9 mouse cellular contexts compared by ENCODE assay signal in genomic region chr2:136149530-136149929, GRCm38 (mm10).
DNase-seq lines count a peak whose midpoint lies in the region; ATAC-seq and TF ChIP-seq lines count a peak whose summit lies in the region.
"Had no signal": no experiment of that assay in that cellular context is flagged by ENCODE, and none has a peak within 500 bp of the region (broad histone marks: within the 10 kb centered on the region; RNA-seq: fewer than 3 reads in every experiment).

No protein-coding gene starts in this region.

- in situ Hi-C loops in ES-E14 (cut with MboI; ENCODE audit: low sequenced_read_pairs in 2 of 2, unreplicated experiment in 2 of 2) = no loop called here

- no peaks in the 10 kb centered on the region for H3K36me3 ChIP-seq in ES-E14 (ENCODE audit: control insufficient read depth, insufficient read depth, low read length, poor library complexity, severe bottlenecking)
- H3K36me3 ChIP-seq in forebrain, embryonic 12.5 days (replicated peaks) = no peaks in the 10 kb centered on the region
- no peaks in the 10 kb centered on the region for H3K36me3 ChIP-seq in limb, embryonic 14.5 days (ENCODE audit: control insufficient read depth, insufficient read depth, low read length)
- H3K36me3 ChIP-seq in stomach, embryonic 15.5 days = no peaks in the 10 kb centered on the region

- no peak overlapping the region for H3K27ac ChIP-seq in ES-E14 (ENCODE audit: insufficient read depth, low read depth, low read length, poor library complexity, severe bottlenecking)
- H3K27ac ChIP-seq in forebrain, embryonic 12.5 days = no peak overlapping the region
- H3K27ac ChIP-seq in limb, embryonic 14.5 days (replicated peaks; ENCODE audit: low read depth, low read length) = no peak overlapping the region
- no peak overlapping the region for H3K27ac ChIP-seq in stomach, embryonic 15.5 days

- DNase-seq in frontal cortex, postnatal 36 days (ENCODE audit: low spot score in 2 of 2) = no peak
- peak; percentile 37 for DNase-seq in ES-E14 (ENCODE audit: low read depth, low spot score)
- peak; percentile 52 for DNase-seq in limb, embryonic 14.5 days (ENCODE audit: low spot score)
- no peak for DNase-seq in left cerebral cortex, adult 18-20 months (ENCODE audit: low spot score in 2 of 2)
- DNase-seq in natural killer cell, adult 2 months (ENCODE audit: low spot score in 2 of 2) = no peak

- H3K4me1 ChIP-seq in ES-E14 (ENCODE audit: control insufficient read depth in 2 of 2, insufficient read depth in 2 of 2, low read length in 2 of 2, poor library complexity in 1 of 2) = no peaks in the 10 kb centered on the region
- H3K4me1 ChIP-seq in forebrain, embryonic 12.5 days = peaks cover 3% of the 10 kb centered on the region; the same call in 1 of the 2 replicates
- H3K4me1 ChIP-seq in limb, embryonic 14.5 days (ENCODE audit: control insufficient read depth, insufficient read depth, low read length) = no peaks in the 10 kb centered on the region
- no peaks in the 10 kb centered on the region for H3K4me1 ChIP-seq in stomach, embryonic 15.5 days

- ATAC-seq in frontal cortex, adult (ENCODE audit: low TSS enrichment) = 0 out of 2 replicates have a peak, but pooled peaks have one; percentile 20
- peak; percentile 44 for ATAC-seq in forebrain, embryonic 12.5 days (ENCODE audit: low FRiP score)
- peak; percentile 26; the same call in 1 of the 2 replicates for ATAC-seq in limb, embryonic 14.5 days (ENCODE audit: low FRiP score, low read depth)
- peak; percentile 7; the same call in 1 of the 2 replicates for ATAC-seq in stomach, embryonic 15.5 days (ENCODE audit: insufficient read depth, low FRiP score, low read depth)

- H3K4me2 ChIP-seq in forebrain, embryonic 12.5 days = no peak overlapping the region
- H3K4me2 ChIP-seq in limb, embryonic 14.5 days (replicated peaks; ENCODE audit: low read depth, low read length, severe bottlenecking) = no peak overlapping the region
- no peak overlapping the region for H3K4me2 ChIP-seq in stomach, embryonic 15.5 days

- no peaks in the 10 kb centered on the region for H3K9me3 ChIP-seq in ES-E14 (ENCODE audit: control insufficient read depth, insufficient read depth, low read depth, low read length)
- H3K9me3 ChIP-seq in forebrain, embryonic 12.5 days = no peaks in the 10 kb centered on the region
- no peaks in the 10 kb centered on the region for H3K9me3 ChIP-seq in limb, embryonic 14.5 days (ENCODE audit: control insufficient read depth, low read length)
- H3K9me3 ChIP-seq in stomach, embryonic 15.5 days = no peaks in the 10 kb centered on the region

- H3K4me3 ChIP-seq in ES-E14 (ENCODE audit: insufficient read depth in 1 of 2, low read depth in 1 of 2, low read length in 2 of 2, poor library complexity in 1 of 2, severe bottlenecking in 1 of 2) = no peak overlapping the region
- no peak overlapping the region for H3K4me3 ChIP-seq in forebrain, embryonic 12.5 days (replicated peaks)
- no peak overlapping the region for H3K4me3 ChIP-seq in limb, embryonic 14.5 days (replicated peaks; ENCODE audit: low read length)
- no peak overlapping the region for H3K4me3 ChIP-seq in stomach, embryonic 15.5 days (replicated peaks)
- H3K4me3 ChIP-seq: myocyte had no signal

- WGBS in forebrain, embryonic 12.5 days = 42% methylated on average over 4 of the region's 4 CpGs
- WGBS in limb, embryonic 14.5 days = 29% methylated on average over 4 of the region's 4 CpGs
- WGBS in stomach, embryonic 15.5 days = 27% methylated on average over 4 of the region's 4 CpGs

- no peak overlapping the region for H3K9ac ChIP-seq in ES-E14 (ENCODE audit: insufficient read depth, low read depth, low read length, poor library complexity, severe bottlenecking)
- H3K9ac ChIP-seq in forebrain, embryonic 12.5 days = no peak overlapping the region
- no peak overlapping the region for H3K9ac ChIP-seq in limb, embryonic 14.5 days (ENCODE audit: low read depth, low read length, severe bottlenecking)
- no peak overlapping the region for H3K9ac ChIP-seq in stomach, embryonic 15.5 days

- TF ChIP-seq POLR2A in limb, embryonic 14.5 days (IDR thresholded peaks at IDR 0.05; ENCODE audit: borderline replicate concordance, extremely low read depth, insufficient read depth, insufficient read length) = no peak

- no peaks in the 10 kb centered on the region for H3K27me3 ChIP-seq in forebrain, embryonic 12.5 days
- no peaks in the 10 kb centered on the region for H3K27me3 ChIP-seq in limb, embryonic 14.5 days (ENCODE audit: control insufficient read depth, insufficient read depth, low read length)
- H3K27me3 ChIP-seq in stomach, embryonic 15.5 days (replicated peaks) = no peaks in the 10 kb centered on the region

TF ChIP-seq in ES-E14, 5 proteins besides CTCF, POLR2A, EP300 and RAD21:
- TF ChIP-seq MAFK (IDR thresholded peaks at IDR 0.05; ENCODE audit: insufficient read depth, low read depth, low read length) (no peak), HCFC1 (IDR thresholded peaks at IDR 0.05; ENCODE audit: borderline replicate concordance, insufficient read depth, low read length) (no peak), ZNF384 (IDR thresholded peaks at IDR 0.05; ENCODE audit: low read depth, low read length) (no peak), ZC3H11A (IDR thresholded peaks at IDR 0.05; ENCODE audit: borderline replicate concordance, low read depth, low read length) (peak; percentile 72; the same call in 1 of the 2 replicates), CHD2 (IDR thresholded peaks at IDR 0.05; ENCODE audit: low read depth, low read length) (no peak)

Comparison
In these comparisons a context has a peak if more than half of its experiments do, and no peak if none do; other contexts are left out.
1. DNase-seq: peak in ES-E14 (single experiment) and limb, embryonic 14.5 days (single experiment); none in frontal cortex, postnatal 36 days (0 of 2), left cerebral cortex, adult 18-20 months (0 of 2) and natural killer cell, adult 2 months (0 of 2).
2. Peak in every context shown above with its lines, with median percentiles within 50 percentile points of each other: ATAC-seq.